Mouse (Mus musculus) neutrophil, adult 59 days (primary cell): ENCODE measurements around the gene Sec61g. TPM values are rescaled to one million over a fixed set of nuclear protein-coding genes. Genes with fewer than 3 reads are reported as not detected.

ENCODE experiments used
- total RNA-seq, 2 experiments: library from RNA; stranded (reverse); gene quantifications; 1 replicate in 1 of 2; 2 replicates in 1 of 2; pipeline ENCODE4 v1.2.4; 2023

Sec61g gene
- 10 to 100 TPM in 1 of 2 experiments, 1 to 10 TPM in 1; 5.9 to 14.0 TPM for total RNA-seq

DNA sequence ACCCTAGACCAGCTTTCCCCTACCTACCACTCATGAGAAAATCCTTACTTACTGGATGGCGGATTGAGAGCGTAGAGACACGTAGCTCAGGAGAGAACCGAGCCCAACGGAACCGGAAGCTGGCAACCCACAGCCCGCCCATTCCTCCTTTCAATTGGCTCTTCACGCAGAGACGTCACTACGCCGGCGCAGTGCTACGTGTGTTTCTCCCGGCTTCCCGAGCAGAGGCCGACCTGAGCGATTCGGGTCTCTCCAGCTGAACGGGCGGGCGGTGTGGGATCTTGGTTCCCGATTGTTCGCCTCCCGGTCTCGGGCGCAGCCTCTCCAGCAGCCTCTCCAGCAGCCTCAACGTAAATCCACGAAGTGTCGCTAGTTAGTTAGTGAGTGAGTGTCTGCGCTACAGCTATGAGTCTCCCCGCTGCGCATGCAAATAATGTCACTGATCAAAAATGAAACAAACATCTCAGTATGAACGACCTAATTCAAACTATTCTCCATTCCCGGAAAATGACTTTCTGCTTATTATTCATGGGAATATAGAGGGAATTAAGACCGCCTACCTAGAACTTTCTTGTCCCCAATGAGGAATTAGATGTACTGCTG is at the start of gene Sec61g:
Gene Sec61g, minus strand, starts transcription at position 433 of the 603 bp plus-strand sequence.

Other genes with a start within 250 kb of the Sec61g start
- under 1 TPM in 1 of 2 experiments, not detected in 1; 0.62 TPM for gene Egfr, start 243.7 kb upstream of the Sec61g start, total RNA-seq